Comparison of ENCODE assay signal across 17 mouse cellular contexts in the genomic region with DNA sequence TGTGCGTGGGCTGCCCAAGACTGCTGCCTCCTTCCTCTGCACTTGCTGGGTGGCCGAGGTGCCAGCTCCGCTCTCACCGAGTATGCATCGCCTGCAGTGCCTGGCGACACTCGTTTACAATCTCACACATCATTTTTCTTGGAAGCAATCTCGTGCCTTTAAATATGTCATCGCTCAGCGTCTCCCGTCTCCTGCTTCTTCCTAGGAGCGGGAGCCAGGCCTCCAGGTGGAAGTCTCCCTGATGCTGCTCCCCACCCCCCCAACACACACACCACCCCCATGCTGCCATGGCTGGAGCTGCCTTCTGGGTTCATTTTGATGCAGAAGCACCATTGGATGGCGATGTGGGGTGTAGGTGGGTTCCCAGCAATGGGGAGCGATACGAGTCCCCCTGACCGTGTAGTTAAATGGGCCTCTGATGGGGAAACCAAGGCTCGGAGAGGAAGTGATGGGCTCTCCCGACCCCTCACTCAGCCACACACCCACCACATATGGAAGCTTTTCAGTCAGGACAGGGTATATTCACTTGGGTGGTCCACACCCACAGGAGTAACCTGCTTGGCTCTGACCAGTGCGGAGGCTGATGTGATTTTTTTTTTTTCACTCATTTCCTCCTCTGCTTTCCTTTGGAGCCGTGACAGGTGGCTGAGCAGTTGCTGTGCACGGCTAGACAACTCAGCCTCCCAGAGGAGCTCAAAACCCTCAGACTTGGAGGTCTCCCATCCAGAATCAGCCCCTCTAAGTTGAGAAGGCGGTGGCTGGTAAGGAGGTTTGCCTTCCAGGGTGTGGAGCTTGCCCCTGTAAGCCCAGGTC. TPM values are rescaled to one million over a fixed set of nuclear protein-coding genes. Genes with fewer than 3 reads are reported as not detected.
DNase-seq lines count a peak whose midpoint lies in the region; ATAC-seq and TF ChIP-seq lines count a peak whose summit lies in the region.
"Had no signal": no experiment of that assay in that cellular context is flagged by ENCODE, and none has a peak within 500 bp of the region (broad histone marks: within the 10 kb centered on the region; RNA-seq: fewer than 3 reads in every experiment).

No protein-coding gene starts in this region.

- no peak overlapping the region for H3K27ac ChIP-seq in limb, embryonic 11.5 days (replicated peaks; ENCODE audit: low read depth, low read length)
- H3K27ac ChIP-seq in heart, adult 2 months: no peak overlapping the region
- H3K27ac ChIP-seq: midbrain, embryonic 13.5 days had no signal

- no peaks in the 10 kb centered on the region for H3K36me3 ChIP-seq in limb, embryonic 11.5 days (ENCODE audit: control insufficient read depth, insufficient read depth, low read length)
- no peaks in the 10 kb centered on the region for H3K36me3 ChIP-seq in heart, adult 2 months (ENCODE audit: control insufficient read depth, insufficient read depth, low read length)
- H3K36me3 ChIP-seq: midbrain, embryonic 13.5 days had no signal

- H3K4me2 ChIP-seq in limb, embryonic 11.5 days (ENCODE audit: low read depth, severe bottlenecking): peak overlapping the region; percentile 4; the same call in 1 of the 2 replicates

- H3K79me2 ChIP-seq in heart, adult 2 months (replicated peaks; ENCODE audit: control insufficient read depth, insufficient read depth, low read length): no peaks in the 10 kb centered on the region

- H3K9ac ChIP-seq in limb, embryonic 11.5 days (ENCODE audit: low read length): no peak overlapping the region
- H3K9ac ChIP-seq in heart, adult 2 months (ENCODE audit: low read depth, low read length): no peak overlapping the region
- H3K9ac ChIP-seq: midbrain, embryonic 13.5 days had no signal

- ATAC-seq in frontal cortex, adult (ENCODE audit: low TSS enrichment): peak; percentile 59
- ATAC-seq in limb, embryonic 11.5 days (ENCODE audit: insufficient number of reproducible peaks, low FRiP score, low TSS enrichment, low read depth): no peak
- ATAC-seq: midbrain, embryonic 13.5 days had no signal

- no peak for TF ChIP-seq POLR2A in heart, adult 2 months (IDR thresholded peaks at IDR 0.05; ENCODE audit: insufficient read depth, low read depth, low read length)

- no peak for DNase-seq in frontal cortex, postnatal 14 days (ENCODE audit: low spot score in 2 of 2)
- DNase-seq in right cerebral cortex, adult 18-20 months: peak; percentile 81
- DNase-seq in right cerebral cortex, postnatal 4 days: no peak
- no peak for DNase-seq in limb, embryonic 11.5 days (ENCODE audit: low spot score)
- DNase-seq in urinary bladder, postnatal 14 days (ENCODE audit: low spot score): no peak
- DNase-seq in cerebellum, adult 18-20 months: no peak
- no peak for DNase-seq in heart, adult 2 months
- DNase-seq: heart, adult 11 months; thymus, postnatal 36 days had no signal

- no peak for TF ChIP-seq CTCF in heart, adult 2 months (IDR thresholded peaks at IDR 0.05)

- peaks cover 36% of the 10 kb centered on the region for H3K4me1 ChIP-seq in limb, embryonic 11.5 days (ENCODE audit: control insufficient read depth, insufficient read depth, low read length)
- peaks cover 2% of the 10 kb centered on the region; the same call in 1 of the 2 replicates for H3K4me1 ChIP-seq in heart, adult 2 months (ENCODE audit: control insufficient read depth, insufficient read depth, low read length)

- H3K4me3 ChIP-seq in limb, embryonic 11.5 days (ENCODE audit: low read depth, low read length): no peak overlapping the region
- H3K4me3 ChIP-seq in heart, adult 2 months: no peak overlapping the region

- peaks cover 44% of the 10 kb centered on the region for H3K27me3 ChIP-seq in limb, embryonic 11.5 days (ENCODE audit: control insufficient read depth, insufficient read depth, low read length)
- H3K27me3 ChIP-seq in heart, adult 2 months (ENCODE audit: control insufficient read depth, insufficient read depth, low read length): no peaks in the 10 kb centered on the region

- 26% methylated on average over 22 of the region's 22 CpGs for WGBS in limb, embryonic 11.5 days
- 43% methylated on average over 22 of the region's 22 CpGs for WGBS in heart, adult 2 months

- no peaks in the 10 kb centered on the region for H3K9me3 ChIP-seq in limb, embryonic 11.5 days (ENCODE audit: control insufficient read depth, low read length)
- H3K9me3 ChIP-seq: midbrain, embryonic 13.5 days had no signal

- no peak for TF ChIP-seq EP300 in heart, adult 2 months (IDR thresholded peaks at IDR 0.05; ENCODE audit: insufficient read depth, low read depth, low read length)

- intact Hi-C loops in heart, adult 2 months (cut with DNase I): loop anchor here (5.0 kb wide), 2 partner anchors 62 to 262 kb away; no protein-coding TSS in a partner anchor

RNA-seq across cellular contexts. Expression of a gene that starts 1.5 kb away (rescaled TPM):
- polyA plus RNA-seq in limb, embryonic 11.5 days (2014; fragmentation: Nextera tagmentation; extraction: Ambion mirVana): 1.1 and 1.8 TPM in 2 replicates
- 1 to 10 TPM; 4.3 to 4.6 TPM for total RNA-seq in heart, adult 2 months (2021)
- 4.6 and 7.2 TPM in 2 replicates for polyA plus RNA-seq in heart, adult 2 months (2012; rRNA removed)
- total RNA-seq: common myeloid progenitor, adult 5-6 weeks; neutrophil, adult 5-6 weeks had no signal

RNA-seq across cellular contexts. Expression of a gene that starts 14.7 kb away (rescaled TPM):
- 0.07 and 0.28 TPM in 2 replicates for polyA plus RNA-seq in limb, embryonic 11.5 days (2014; fragmentation: Nextera tagmentation; extraction: Ambion mirVana)
- not detected for total RNA-seq in heart, adult 2 months (2021)
- polyA plus RNA-seq in heart, adult 2 months (2012; rRNA removed): not detected in 2 replicates
- total RNA-seq: common myeloid progenitor, adult 5-6 weeks; hematopoietic stem cell, adult 5-6 weeks; left cerebral cortex, adult 8-10 months; neutrophil, adult 5-6 weeks had no signal
- polyA plus RNA-seq: kidney, embryonic 16.5 days; spleen, adult 2 months had no signal
